Mouse (Mus musculus) large intestine, adult 2 months (tissue): ENCODE results near the gene Prodh2. TPM values are rescaled to one million over a fixed set of nuclear protein-coding genes. Genes with fewer than 3 reads are reported as not detected.

ENCODE experiments used
- polyA plus RNA-seq: library from polyadenylated mRNA; depleted of rRNA; stranded (reverse); fragments of >200 nt; gene quantifications from 2 replicates; pipeline ENCODE4 v1.2.3, GENCODE M21; 2012; rRNA removed

Gene Prodh2
- polyA plus RNA-seq, 1 experiment = 1.6 TPM

Other genes with a start within 250 kb of the Prodh2 start
- 0.15 TPM in 1 of 2 replicates, not detected in the other for gene Thap8, start 213.5 kb upstream of the Prodh2 start, polyA plus RNA-seq
- 14.0 and 16.5 TPM in 2 replicates for gene Wdr62, start 213.2 kb upstream of the Prodh2 start, polyA plus RNA-seq
- gene Clip3, start 201.9 kb upstream of the Prodh2 start, polyA plus RNA-seq = 4.0 and 4.9 TPM in 2 replicates
- gene Alkbh6, start 184.9 kb upstream of the Prodh2 start, polyA plus RNA-seq = 81.0 and 96.8 TPM in 2 replicates
- gene Syne4, start 178.8 kb upstream of the Prodh2 start, polyA plus RNA-seq = 18.4 and 23.2 TPM in 2 replicates
- gene E130208F15Rik, start 171.9 kb upstream of the Prodh2 start, polyA plus RNA-seq = 0.31 and 0.74 TPM in 2 replicates
- gene Sdhaf1, start 169.7 kb upstream of the Prodh2 start, polyA plus RNA-seq = 12.1 and 13.9 TPM in 2 replicates
- gene Lrfn3, start 130.8 kb upstream of the Prodh2 start, polyA plus RNA-seq = 12.7 and 13.1 TPM in 2 replicates
- 109 and 121 TPM in 2 replicates for gene Tyrobp, start 79.9 kb upstream of the Prodh2 start, polyA plus RNA-seq
- 18.0 and 22.2 TPM in 2 replicates for gene Hcst, start 73.8 kb upstream of the Prodh2 start, polyA plus RNA-seq
- gene Nfkbid, start 71.9 kb upstream of the Prodh2 start, polyA plus RNA-seq = 8.6 and 9.0 TPM in 2 replicates
- gene Aplp1, start 48.1 kb upstream of the Prodh2 start, polyA plus RNA-seq = 54.6 and 86.3 TPM in 2 replicates
- gene Kirrel2, start 35.9 kb upstream of the Prodh2 start, polyA plus RNA-seq = 0.06 and 0.08 TPM in 2 replicates
- 0.17 and 0.18 TPM in 2 replicates for gene Nphs1, start 35.3 kb upstream of the Prodh2 start, polyA plus RNA-seq
- gene Arhgap33, start 41.4 kb downstream of the Prodh2 start, polyA plus RNA-seq = 5.1 and 9.4 TPM in 2 replicates
- gene Hspb6, start 58.6 kb downstream of the Prodh2 start, polyA plus RNA-seq = 84.8 and 94.7 TPM in 2 replicates
- 4.3 and 7.3 TPM in 2 replicates for gene Proser3, start 58.7 kb downstream of the Prodh2 start, polyA plus RNA-seq
- 44.9 and 45.8 TPM in 2 replicates for gene Lin37, start 66.2 kb downstream of the Prodh2 start, polyA plus RNA-seq
- gene U2af1l4, start 69.7 kb downstream of the Prodh2 start, polyA plus RNA-seq = 46.2 and 48.2 TPM in 2 replicates
- 2.1 TPM in 2 replicates for gene Gm49396, start 69.7 kb downstream of the Prodh2 start, polyA plus RNA-seq
- gene Psenen, start 70.0 kb downstream of the Prodh2 start, polyA plus RNA-seq = 186 and 239 TPM in 2 replicates
- 9.2 and 10.3 TPM in 2 replicates for gene Igflr1, start 71.8 kb downstream of the Prodh2 start, polyA plus RNA-seq
- 31.5 and 37.2 TPM in 2 replicates for gene Kmt2b, start 95.1 kb downstream of the Prodh2 start, polyA plus RNA-seq
- 2.1 and 2.2 TPM in 2 replicates for gene Zbtb32, start 105.3 kb downstream of the Prodh2 start, polyA plus RNA-seq
- gene Upk1a, start 119.2 kb downstream of the Prodh2 start, polyA plus RNA-seq = 6.7 and 8.0 TPM in 2 replicates
- 933 and 1,035 TPM in 2 replicates for gene Cox6b1, start 132.5 kb downstream of the Prodh2 start, polyA plus RNA-seq
- gene Etv2, start 142.2 kb downstream of the Prodh2 start, polyA plus RNA-seq = not detected in 2 replicates
- 52.1 and 56.3 TPM in 2 replicates for gene Rbm42, start 156.7 kb downstream of the Prodh2 start, polyA plus RNA-seq
- gene Haus5, start 171.4 kb downstream of the Prodh2 start, polyA plus RNA-seq = 10.0 and 12.7 TPM in 2 replicates
- not detected in 2 replicates for gene Pmis2, start 178.0 kb downstream of the Prodh2 start, polyA plus RNA-seq
- 0.79 and 1.9 TPM in 2 replicates for gene 2200002J24Rik, start 205.3 kb downstream of the Prodh2 start, polyA plus RNA-seq
- 0.71 and 1.2 TPM in 2 replicates for gene Atp4a, start 218.6 kb downstream of the Prodh2 start, polyA plus RNA-seq
- 227 and 258 TPM in 2 replicates for gene Tmem147, start 235.9 kb downstream of the Prodh2 start, polyA plus RNA-seq